Mouse (Mus musculus): Measurements from ENCODE around the gene Olfr1076. TPM values are rescaled to one million over a fixed set of nuclear protein-coding genes. Genes with fewer than 3 reads are reported as not detected.
"Not testable (repeated sequence)": the region's sequence is repeated elsewhere in the genome, so short reads cannot be mapped to it uniquely, and the experiment has no call there.

Olfr1076 gene
- total RNA-seq (2021) = not detected in 2 replicates
- long read RNA-seq = 0 reads

DNA sequence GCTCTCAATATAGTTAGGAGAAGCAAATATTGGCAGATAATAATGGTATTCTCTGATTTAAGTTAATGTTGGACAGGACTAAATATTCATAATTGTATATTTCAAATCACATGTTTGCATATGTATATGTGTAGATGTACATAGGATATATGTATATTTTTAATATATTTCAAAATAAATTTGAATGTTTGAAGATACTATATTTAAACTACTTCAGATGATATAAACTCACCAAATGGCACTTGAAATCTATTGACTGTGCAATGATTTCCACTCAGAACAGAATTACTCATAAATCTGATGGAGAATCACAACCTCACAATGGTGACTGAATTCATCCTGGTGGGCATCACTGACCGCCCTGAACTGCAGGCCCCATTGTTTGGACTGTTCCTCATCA lies at the start of gene Olfr1076:
Gene Olfr1076, plus strand, starts transcription at position 301 of the 400 bp plus-strand sequence.
- DNase-seq = no peak

DNA sequence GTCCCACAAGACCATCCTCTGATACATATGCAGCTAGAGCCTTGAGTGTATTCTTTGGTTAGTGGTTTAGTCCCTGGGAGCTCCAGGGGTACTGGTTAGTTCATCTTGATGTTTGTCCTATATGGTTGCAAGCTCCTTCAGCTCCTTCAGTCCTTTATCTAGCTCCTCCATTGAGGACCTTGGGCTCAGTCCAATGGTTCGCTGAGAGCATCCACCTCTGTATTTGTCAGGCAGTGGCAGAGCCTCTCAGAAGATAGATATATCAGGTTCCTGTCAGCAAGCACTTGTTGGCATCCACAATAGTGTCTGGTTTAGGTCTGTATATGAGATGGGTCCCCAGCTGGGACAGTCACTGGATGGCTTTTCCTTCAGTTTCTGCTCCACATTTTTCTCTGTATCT lies 47.8 kb upstream of the Olfr1076 start:
- no peak for DNase-seq

DNA sequence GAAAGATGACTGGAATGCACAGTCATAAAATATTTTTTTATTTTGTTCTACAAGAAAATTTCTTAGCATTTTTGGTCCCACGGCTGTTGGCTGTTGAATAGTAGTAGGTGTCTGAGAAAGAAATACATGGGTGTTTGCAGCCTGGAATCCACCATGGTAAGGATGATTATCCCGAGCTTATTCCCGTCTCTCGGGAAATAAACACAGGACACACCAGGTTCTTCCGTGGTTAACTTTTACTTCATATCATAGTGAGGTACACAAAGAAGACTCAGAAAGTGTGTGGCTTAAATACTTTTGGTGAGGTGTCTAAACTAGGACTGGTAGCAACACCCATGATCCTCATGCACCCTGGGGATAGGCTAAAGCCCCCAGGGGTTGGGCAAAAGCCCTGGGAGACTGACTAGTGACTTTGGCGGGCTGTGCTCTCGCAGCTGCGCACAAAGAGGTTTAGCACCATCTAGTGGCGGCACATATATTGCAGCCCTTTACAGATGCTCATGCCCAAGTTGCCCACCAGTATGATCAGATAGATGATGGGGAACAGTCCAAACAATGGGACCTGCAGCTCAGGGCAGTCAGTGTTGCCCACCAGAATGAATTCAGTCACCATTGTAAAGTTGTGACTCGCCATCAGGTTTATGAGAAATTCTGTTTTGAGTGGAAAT lies 43.7 kb upstream of the Olfr1076 start:
- DNase-seq = peak; percentile 41

DNA sequence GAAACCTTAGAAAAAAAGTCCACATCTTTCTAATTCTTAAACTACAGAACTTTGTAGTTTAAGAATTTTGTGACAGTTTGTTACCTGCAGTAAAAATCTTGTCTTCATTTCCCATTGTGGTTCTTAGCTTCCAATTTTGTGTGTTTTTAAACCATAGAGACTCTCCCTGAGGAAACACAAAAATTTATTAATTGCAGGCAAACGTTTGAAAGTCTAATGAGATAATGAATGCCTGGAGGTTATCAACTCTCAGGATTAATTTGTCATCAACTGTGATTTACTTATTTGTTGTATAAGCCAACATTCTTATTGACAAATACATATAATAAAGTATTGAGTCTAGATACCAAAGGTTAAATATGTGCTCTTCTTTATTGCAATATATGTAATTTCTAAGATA lies 21.0 kb upstream of the Olfr1076 start, which contains the start of gene Olfr228:
Gene Olfr228, minus strand, starts transcription at position 101 of the 400 bp plus-strand sequence.
- no peak for DNase-seq

DNA sequence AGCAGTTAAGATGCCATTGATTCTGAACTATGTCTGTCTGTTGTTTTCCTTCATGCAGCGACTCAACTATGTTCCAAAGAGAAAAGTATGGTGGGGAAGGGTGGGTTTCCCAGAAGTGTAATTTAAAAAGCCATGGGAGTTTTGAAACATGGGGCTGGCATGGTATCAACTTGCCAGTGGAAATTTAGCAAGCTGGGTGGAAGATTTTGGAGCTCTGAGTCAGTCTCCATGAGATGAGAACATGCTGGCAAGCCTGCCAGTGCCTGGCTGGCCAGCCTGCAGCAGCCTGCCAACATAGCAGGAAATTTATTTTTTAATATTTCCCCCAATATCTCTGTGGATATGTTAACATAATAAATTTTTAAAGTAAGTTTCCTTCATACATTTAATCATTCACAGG lies 22.7 kb downstream of the Olfr1076 start:
- peak; percentile 3 for DNase-seq

DNA sequence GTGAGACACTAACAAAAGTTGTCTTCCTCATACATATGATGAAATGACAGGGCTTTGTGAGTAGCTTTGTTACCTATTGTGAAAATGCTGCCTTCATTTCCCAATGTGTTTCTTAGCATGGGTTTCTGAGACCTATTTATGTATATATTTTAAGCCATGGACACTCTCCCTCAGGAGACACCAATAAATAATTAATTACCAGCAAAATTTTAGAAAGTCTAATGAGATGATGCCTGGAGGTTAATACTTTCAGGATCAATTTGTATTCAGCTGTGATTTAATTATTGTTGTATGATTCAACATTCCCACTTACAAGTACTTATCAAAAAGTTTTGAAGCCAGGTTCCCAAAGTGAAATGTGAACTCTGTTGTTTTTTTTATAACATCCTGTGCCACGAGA lies 34.1 kb downstream of the Olfr1076 start, which contains the start of gene Olfr1079:
Gene Olfr1079, minus strand, starts transcription at position 101 of the 400 bp plus-strand sequence.
- no peak for DNase-seq

DNA sequence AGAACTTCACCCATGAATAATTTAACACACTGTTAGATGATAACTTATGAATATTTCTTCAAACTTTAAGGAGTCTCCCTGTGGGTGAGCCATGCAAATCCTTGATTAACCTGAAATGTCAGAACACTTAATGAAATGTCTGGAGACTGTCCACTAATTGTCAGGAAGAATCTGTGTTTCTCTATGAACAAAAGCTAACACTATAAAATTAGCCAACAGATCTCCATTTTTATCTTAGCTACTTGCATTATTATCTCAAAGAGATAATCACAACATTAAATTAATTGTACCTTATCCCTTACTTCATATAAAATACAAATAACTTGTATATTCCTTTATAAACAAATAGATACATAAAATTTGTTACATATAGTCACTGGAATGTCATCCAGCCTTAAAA lies 49.9 kb downstream of the Olfr1076 start, which contains the start of gene Olfr1080:
Gene Olfr1080, minus strand, starts transcription at position 101 of the 400 bp plus-strand sequence.
- not testable (repeated sequence) for DNase-seq

Other genes with a start within 250 kb of the Olfr1076 start
- gene Olfr1051, start 229.4 kb upstream of the Olfr1076 start, total RNA-seq (2021) = not detected in 2 replicates
- gene Olfr1052, start 216.0 kb upstream of the Olfr1076 start, total RNA-seq (2021) = not detected in 2 replicates
- not detected in 2 replicates for gene Olfr1053, start 193.2 kb upstream of the Olfr1076 start, total RNA-seq (2021)
- gene Olfr1054, start 173.0 kb upstream of the Olfr1076 start, total RNA-seq (2021) = not detected in 2 replicates
- gene Olfr1055, start 158.2 kb upstream of the Olfr1076 start, total RNA-seq (2021) = not detected in 2 replicates
- not detected in 2 replicates for gene Olfr1056, start 146.0 kb upstream of the Olfr1076 start, total RNA-seq (2021)
- gene Olfr1057, start 130.1 kb upstream of the Olfr1076 start, total RNA-seq (2021) = not detected in 2 replicates
- not detected in 2 replicates for gene Olfr1058, start 119.9 kb upstream of the Olfr1076 start, total RNA-seq (2021)
- not detected in 2 replicates for gene Olfr1061, start 94.4 kb upstream of the Olfr1076 start, total RNA-seq (2021)
- not detected in 2 replicates for gene Olfr1062, start 81.7 kb upstream of the Olfr1076 start, total RNA-seq (2021)
- gene Olfr1065, start 57.9 kb upstream of the Olfr1076 start, total RNA-seq (2021) = not detected in 2 replicates
- gene Olfr1066, start 52.2 kb upstream of the Olfr1076 start, total RNA-seq (2021) = not detected in 2 replicates
- gene Olfr228, start 21.1 kb upstream of the Olfr1076 start, total RNA-seq (2021) = not detected in 2 replicates
- not detected in 2 replicates for gene Olfr1079, start 34.0 kb downstream of the Olfr1076 start, total RNA-seq (2021)
- not detected in 2 replicates for gene Olfr1080, start 49.8 kb downstream of the Olfr1076 start, total RNA-seq (2021)
- not detected in 2 replicates for gene Olfr1082, start 90.5 kb downstream of the Olfr1076 start, total RNA-seq (2021)
- gene Olfr1084, start 131.3 kb downstream of the Olfr1076 start, total RNA-seq (2021) = not detected in 2 replicates
- not detected in 2 replicates for gene Olfr1085, start 153.6 kb downstream of the Olfr1076 start, total RNA-seq (2021)
- gene Olfr1086, start 171.6 kb downstream of the Olfr1076 start, total RNA-seq (2021) = not detected in 2 replicates
- gene Olfr1087, start 189.9 kb downstream of the Olfr1076 start, total RNA-seq (2021) = not detected in 2 replicates
- not detected in 2 replicates for gene Olfr1089, start 225.2 kb downstream of the Olfr1076 start, total RNA-seq (2021)